Mouse (Mus musculus) central nervous system, embryonic 14 days (tissue): ENCODE data around the gene Hacd4. TPM values are rescaled to one million over a fixed set of nuclear protein-coding genes. Genes with fewer than 3 reads are reported as not detected.

ENCODE experiments used
- polyA plus RNA-seq: library from polyadenylated mRNA; depleted of rRNA; stranded (reverse); fragments of >200 nt; gene quantifications from 2 replicates; pipeline ENCODE4 v1.2.3, GENCODE M21; 2012; rRNA removed

Hacd4 gene
- 1.3 and 1.8 TPM in 2 replicates for polyA plus RNA-seq

GRCm38 (mm10) chr4:88438326-88438989 is at the start of gene Hacd4:
Gene Hacd4 (minus strand): TSS chr4:88438928.

Other genes with a start within 250 kb of the Hacd4 start
- not detected in 2 replicates for gene Ifnb1, start 83.8 kb upstream of the Hacd4 start, polyA plus RNA-seq
- gene Ifna15, start 119.3 kb upstream of the Hacd4 start, polyA plus RNA-seq = not detected in 2 replicates
- not detected in 2 replicates for gene Ifna14, start 132.9 kb upstream of the Hacd4 start, polyA plus RNA-seq
- gene Ifna9, start 153.5 kb upstream of the Hacd4 start, polyA plus RNA-seq = not detected in 2 replicates
- gene Ifna12, start 164.4 kb upstream of the Hacd4 start, polyA plus RNA-seq = not detected in 2 replicates
- not detected in 2 replicates for gene C87499, start 195.5 kb upstream of the Hacd4 start, polyA plus RNA-seq
- gene Ifna13, start 205.5 kb upstream of the Hacd4 start, polyA plus RNA-seq = not detected in 2 replicates
- gene Ifna16, start 238.0 kb upstream of the Hacd4 start, polyA plus RNA-seq = not detected in 2 replicates
- not detected in 2 replicates for gene Ifna2, start 245.0 kb upstream of the Hacd4 start, polyA plus RNA-seq